Mouse (Mus musculus): ENCODE data around the gene Tusc2.

DNA sequence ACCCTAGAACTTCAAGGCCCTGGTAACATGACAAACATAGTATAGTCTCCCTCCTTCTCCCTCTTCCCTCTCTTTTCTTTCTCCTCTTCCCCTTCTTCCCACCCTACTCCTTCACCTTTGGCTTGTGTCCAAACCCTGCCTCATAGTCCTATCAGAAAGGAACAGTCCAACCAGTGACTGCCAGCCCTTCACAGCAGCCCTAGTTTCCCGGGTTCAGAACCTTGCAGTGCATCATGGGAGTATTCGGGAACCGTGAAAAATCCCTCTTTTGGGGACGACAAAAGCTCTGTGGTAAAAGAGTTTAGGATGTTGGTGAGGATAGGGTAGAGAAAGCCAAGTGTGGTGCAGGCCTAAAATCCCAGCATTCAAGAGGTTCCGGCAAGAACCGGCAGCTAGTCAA is 42.7 kb upstream of the Tusc2 start:
- no peak for TF ChIP-seq POLR2A (IDR thresholded peaks at IDR 0.05; ENCODE audit: extremely low read depth, insufficient read depth, low read length)
- no peak for TF ChIP-seq CTCF (IDR thresholded peaks at IDR 0.05; ENCODE audit: extremely low read depth, insufficient read depth, low read length)
